Mouse (Mus musculus) limb, embryonic 14.5 days (tissue): ENCODE measurements around the gene Pde12. TPM values are rescaled to one million over a fixed set of nuclear protein-coding genes. Genes with fewer than 3 reads are reported as not detected.
"Not testable (repeated sequence)": the region's sequence is repeated elsewhere in the genome, so short reads cannot be mapped to it uniquely, and the experiment has no call there.

Experiments used
- ATAC-seq: fragments of 200-750 bp; cut with Nextera tagmentation; 2 replicates; pipeline ENCODE4 v1.8.0; 2017; ENCODE audit warnings: low read depth, moderate number of reproducible peaks, moderate TSS enrichment; ENCODE audit not compliant: low FRiP score
- DNase-seq: peaks from one replicate; pipeline ENCODE4 v3.0.0-alpha.2; 2015; ENCODE audit warnings: low spot score
- H3K27ac ChIP-seq: fragments of 300-500 bp; sonication (generic); replicated peaks from 2 replicates; pipeline ENCODE4 v1.5.1; 2014; ENCODE audit warnings: low read depth, mild to moderate bottlenecking, low read length, moderate library complexity, mixed read lengths
- H3K27me3 ChIP-seq: fragments of 300-500 bp; sonication (generic); 2 replicates; pipeline ENCODE4 v1.6.1; 2014; ENCODE audit warnings: low read length, mixed read lengths; ENCODE audit not compliant: control insufficient read depth, insufficient read depth
- H3K36me3 ChIP-seq: fragments of 300-500 bp; sonication (generic); 2 replicates; pipeline ENCODE4 v1.6.1; 2014; ENCODE audit warnings: mild to moderate bottlenecking, low read length, moderate library complexity, mixed read lengths; ENCODE audit not compliant: control insufficient read depth, insufficient read depth
- H3K4me1 ChIP-seq: fragments of 300-500 bp; sonication (generic); 2 replicates; pipeline ENCODE4 v1.6.1; 2014; ENCODE audit warnings: antibody characterized with exemption, low read length, mixed read lengths; ENCODE audit not compliant: control insufficient read depth, insufficient read depth
- H3K4me2 ChIP-seq: fragments of 300-500 bp; sonication (generic); replicated peaks from 2 replicates; pipeline ENCODE4 v1.6.1; 2014; ENCODE audit warnings: low read depth, mild to moderate bottlenecking, low read length, moderate library complexity; ENCODE audit not compliant: severe bottlenecking
- H3K4me3 ChIP-seq: fragments of 300-500 bp; sonication (generic); replicated peaks from 2 replicates; pipeline ENCODE4 v1.5.1; 2014; ENCODE audit warnings: low read length
- H3K9ac ChIP-seq: fragments of 300-500 bp; sonication (generic); 2 replicates; pipeline ENCODE4 v1.6.1; 2014; ENCODE audit warnings: mild to moderate bottlenecking, low read depth, low read length, moderate library complexity; ENCODE audit not compliant: severe bottlenecking
- H3K9me3 ChIP-seq: fragments of 300-500 bp; sonication (generic); 2 replicates; pipeline ENCODE4 v1.6.1; 2016; ENCODE audit warnings: low read length; ENCODE audit not compliant: control insufficient read depth
- POLR2A ChIP-seq: fragments of 200-500 bp; IDR thresholded peaks from 2 replicates; pipeline ENCODE4 v1.8.0; 2012; ENCODE audit warnings: inconsistent platforms, mild to moderate bottlenecking, moderate library complexity, borderline replicate concordance; ENCODE audit not compliant: insufficient read depth, insufficient read length; ENCODE audit errors: extremely low read depth
- WGBS: fragments of 180-500 bp; shearing (Covaris S2); extraction: QIAGEN DNeasy Blood & Tissue Kit; methylation state at CpG from one replicate; pipeline ENCODE4 v1.1.7; 2014; 5-methylcytosine and 5-hydroxymethylcytosine counted together
- polyA plus RNA-seq, 2 experiments: library from polyadenylated mRNA; depleted of rRNA in 1 of 2; stranded (reverse) in 1 of 2; unstranded in 1 of 2; fragments of >200 nt; fragmentation: Nextera tagmentation in 1 of 2; extraction: Ambion mirVana in 1 of 2; gene quantifications; 2 replicates each; pipeline versions ENCODE4 v1.2.1 to v1.2.3; 2012 to 2014

Pde12 gene
- polyA plus RNA-seq (2012; rRNA removed) = 5.6 and 6.2 TPM in 2 replicates
- 10.0 and 10.2 TPM in 2 replicates for polyA plus RNA-seq (2014; fragmentation: Nextera tagmentation; extraction: Ambion mirVana)

GRCm38 (mm10) chr14:26669292-26670073 is at the start of gene Pde12:
Pde12 (minus strand) TSS chr14:26669883.
- peak; percentile 92 for ATAC-seq
- no peaks in the 10 kb centered on the region for H3K9me3 ChIP-seq
- WGBS = 4% methylated on average over 57 of the region's 70 CpGs
- H3K36me3 ChIP-seq = peaks cover 15% of the 10 kb centered on the region
- peak within 1 kb of the TSS; percentile 94 for H3K4me3 ChIP-seq
- TF ChIP-seq POLR2A = peak; percentile 43; the same call in 1 of the 2 replicates
- peak within 1 kb of the TSS; percentile 83 for H3K9ac ChIP-seq
- no peaks in the 10 kb centered on the region for H3K27me3 ChIP-seq
- H3K27ac ChIP-seq = peak within 1 kb of the TSS; percentile 91
- peak within 1 kb of the TSS; percentile 96 for H3K4me2 ChIP-seq
- peak; percentile 90 for DNase-seq
- peaks cover 19% of the 10 kb centered on the region for H3K4me1 ChIP-seq

DNA sequence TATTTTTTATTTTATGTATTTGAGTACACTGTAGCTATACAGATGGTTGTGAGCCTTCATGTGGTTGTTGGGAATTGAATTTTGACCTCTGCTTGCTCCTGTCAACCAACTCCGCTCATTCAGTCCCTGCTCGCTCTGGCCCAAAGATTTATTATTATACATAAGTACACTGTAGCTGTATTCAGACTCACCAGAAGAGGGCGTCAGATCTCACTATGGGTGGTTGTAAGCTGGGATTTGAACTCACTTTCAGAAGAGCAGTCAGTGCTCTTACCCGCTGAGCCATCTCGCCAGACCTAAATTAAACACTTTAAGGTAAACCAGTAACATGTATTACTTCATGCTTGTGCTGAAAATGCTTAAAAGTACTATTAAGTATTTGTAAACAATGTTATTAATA is 35.6 kb upstream of the Pde12 start:
- H3K4me3 ChIP-seq, H3K4me2 ChIP-seq, H3K36me3 ChIP-seq, H3K9me3 ChIP-seq, DNase-seq, H3K27ac ChIP-seq, H3K9ac ChIP-seq, ATAC-seq, H3K27me3 ChIP-seq, H3K4me1 ChIP-seq: not testable (repeated sequence)
- WGBS = 82% methylated on average over 5 of the region's 5 CpGs

DNA sequence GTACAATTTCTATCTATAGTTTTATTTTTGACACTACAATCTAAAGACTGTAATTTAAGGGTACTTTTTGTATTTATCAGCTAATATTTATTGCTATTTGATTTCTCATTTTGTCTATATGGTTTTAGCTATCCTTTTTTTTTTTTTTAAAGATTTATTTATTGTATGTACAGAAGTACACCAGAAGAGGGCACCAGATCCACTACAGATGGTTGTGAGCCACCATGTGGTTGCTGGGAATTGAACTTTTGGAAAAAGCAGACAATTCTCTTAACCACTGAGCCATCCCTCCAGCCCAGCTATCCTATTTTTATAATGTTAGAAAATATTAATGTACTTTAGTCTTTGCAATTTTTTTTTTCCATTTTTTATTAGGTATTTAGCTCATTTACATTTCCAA is 28.2 kb upstream of the Pde12 start:
- no peak for DNase-seq
- no peak overlapping the region for H3K4me2 ChIP-seq

DNA sequence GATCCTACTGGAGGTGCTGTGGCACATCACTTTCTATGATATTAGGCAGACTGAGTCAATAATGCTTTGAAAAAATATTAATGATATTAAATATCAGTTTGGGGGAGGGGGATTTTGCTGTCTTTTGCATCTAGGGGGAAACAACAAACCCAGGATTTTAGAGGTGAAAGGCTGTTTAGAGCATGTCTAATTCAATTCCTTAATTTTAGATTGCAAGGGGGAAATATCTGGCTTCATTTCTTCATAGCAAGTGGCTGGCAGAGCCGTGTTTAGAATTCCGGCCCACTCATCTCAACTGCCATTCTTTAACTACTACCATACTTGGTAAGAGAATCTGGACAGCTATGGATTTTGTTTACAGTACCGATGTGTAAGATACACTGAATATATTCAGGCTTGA is 23.3 kb upstream of the Pde12 start, which contains the start of gene Dnah12:
Gene Dnah12 (plus strand): TSS at position 301 of the 400 bp plus-strand sequence.
- H3K4me3 ChIP-seq = no peak within 1 kb of the TSS
- ATAC-seq (no peak), DNase-seq (no peak)
- H3K4me2 ChIP-seq = no peak within 1 kb of the TSS
- no peaks in the 10 kb centered on the region for H3K4me1 ChIP-seq
- H3K36me3 ChIP-seq = no peaks in the 10 kb centered on the region
- H3K9ac ChIP-seq = no peak within 1 kb of the TSS
- TF ChIP-seq POLR2A = no peak
- no peak within 1 kb of the TSS for H3K27ac ChIP-seq
- 92% methylated on average over 3 of the region's 3 CpGs for WGBS
- H3K9me3 ChIP-seq = no peaks in the 10 kb centered on the region
- H3K27me3 ChIP-seq = no peaks in the 10 kb centered on the region

More for the DNA sequence above, 28.2 kb upstream of the Pde12 start:
- no peaks in the 10 kb centered on the region for H3K36me3 ChIP-seq
- no peak for ATAC-seq
- H3K27ac ChIP-seq = no peak overlapping the region
- no peaks in the 10 kb centered on the region for H3K27me3 ChIP-seq
- TF ChIP-seq POLR2A = no peak
- no peak overlapping the region for H3K4me3 ChIP-seq
- no peaks in the 10 kb centered on the region for H3K4me1 ChIP-seq
- H3K9me3 ChIP-seq = no peaks in the 10 kb centered on the region
- no peak overlapping the region for H3K9ac ChIP-seq

- DNase-seq (no peak), ATAC-seq (no peak)
- Histone ChIP-seq H3K4me2 (no peak overlapping the region), H3K9me3 (no peaks in the 10 kb centered on the region), H3K4me1 (no peaks in the 10 kb centered on the region), H3K27me3 (no peaks in the 10 kb centered on the region), H3K27ac (no peak overlapping the region), H3K36me3 (no peaks in the 10 kb centered on the region), H3K4me3 (no peak overlapping the region), H3K9ac (no peak overlapping the region)
- WGBS = 53% methylated on average over 2 of the region's 2 CpGs
- TF ChIP-seq POLR2A = no peak
Observed at GRCm38 (mm10) chr14:26691363-26691762, 21.7 kb upstream of the Pde12 start.
